ENCODE assay signal across 7 mouse cellular contexts in genomic region chr7:73196851-73197531, GRCm38 (mm10).
DNase-seq lines count a peak whose midpoint lies in the region; ATAC-seq and TF ChIP-seq lines count a peak whose summit lies in the region.

No protein-coding gene starts in this region.

- no peaks in the 10 kb centered on the region for H3K9me3 ChIP-seq in lung, embryonic 16.5 days (ENCODE audit: control insufficient read depth, low read length)
- H3K9me3 ChIP-seq in hindbrain, embryonic 13.5 days: peaks cover 5% of the 10 kb centered on the region; the same call in 1 of the 2 replicates
- no peaks in the 10 kb centered on the region for H3K9me3 ChIP-seq in limb, embryonic 11.5 days (ENCODE audit: control insufficient read depth, low read length)

- no peak overlapping the region for H3K4me2 ChIP-seq in lung, embryonic 16.5 days (ENCODE audit: low read depth, low read length)
- H3K4me2 ChIP-seq in hindbrain, embryonic 13.5 days: no peak overlapping the region
- no peak overlapping the region for H3K4me2 ChIP-seq in limb, embryonic 11.5 days (ENCODE audit: low read depth, severe bottlenecking)

- no peak for DNase-seq in lung, postnatal 36 days
- DNase-seq in limb, embryonic 11.5 days (ENCODE audit: low spot score): no peak
- DNase-seq in thymus, postnatal 0 days (ENCODE audit: low spot score): no peak

- H3K36me3 ChIP-seq in lung, embryonic 16.5 days (ENCODE audit: control insufficient read depth, insufficient read depth, low read length): no peaks in the 10 kb centered on the region
- H3K36me3 ChIP-seq in hindbrain, embryonic 13.5 days: no peaks in the 10 kb centered on the region
- H3K36me3 ChIP-seq in limb, embryonic 11.5 days (ENCODE audit: control insufficient read depth, insufficient read depth, low read length): no peaks in the 10 kb centered on the region

- no peak overlapping the region for H3K27ac ChIP-seq in lung, embryonic 16.5 days (ENCODE audit: low read length)
- H3K27ac ChIP-seq in cortical plate, adult 2 months (ENCODE audit: insufficient read depth, low read length): peak overlapping the region; percentile 19; the same call in 1 of the 2 replicates
- peak overlapping the region; percentile 79 for H3K27ac ChIP-seq in hindbrain, embryonic 13.5 days
- H3K27ac ChIP-seq in limb, embryonic 11.5 days (replicated peaks; ENCODE audit: low read depth, low read length): no peak overlapping the region

- H3K27me3 ChIP-seq in lung, embryonic 16.5 days (ENCODE audit: control insufficient read depth, insufficient read depth, low read depth, low read length): no peaks in the 10 kb centered on the region
- no peaks in the 10 kb centered on the region for H3K27me3 ChIP-seq in hindbrain, embryonic 13.5 days
- H3K27me3 ChIP-seq in limb, embryonic 11.5 days (ENCODE audit: control insufficient read depth, insufficient read depth, low read length): no peaks in the 10 kb centered on the region

- TF ChIP-seq CTCF in cortical plate, adult 2 months (IDR thresholded peaks at IDR 0.05; ENCODE audit: extremely low read depth, insufficient read depth, low read length): no peak

- 0 out of 2 replicates have a peak, but pooled peaks have one; percentile 31 for ATAC-seq in lung, embryonic 16.5 days (ENCODE audit: low read depth)
- ATAC-seq in hindbrain, embryonic 13.5 days (ENCODE audit: low FRiP score): peak; percentile 91
- peak; percentile 39; the same call in 1 of the 2 replicates for ATAC-seq in limb, embryonic 11.5 days (ENCODE audit: insufficient number of reproducible peaks, low FRiP score, low TSS enrichment, low read depth)
- no peak for ATAC-seq in granulocyte monocyte progenitor cell, adult 5-6 weeks (replicated peaks; ENCODE audit: poor library complexity, severe bottlenecking)

- no peak overlapping the region for H3K4me3 ChIP-seq in lung, embryonic 16.5 days (ENCODE audit: low read length)
- no peak overlapping the region for H3K4me3 ChIP-seq in cortical plate, adult 2 months (ENCODE audit: insufficient read depth, low read length)
- H3K4me3 ChIP-seq in hindbrain, embryonic 13.5 days: no peak overlapping the region
- H3K4me3 ChIP-seq in limb, embryonic 11.5 days (ENCODE audit: low read depth, low read length): no peak overlapping the region

- 62% methylated on average over 12 of the region's 12 CpGs for WGBS in lung, embryonic 16.5 days
- 34% methylated on average over 12 of the region's 12 CpGs for WGBS in hindbrain, embryonic 13.5 days
- WGBS in limb, embryonic 11.5 days: 65% methylated on average over 12 of the region's 12 CpGs

- no peak for TF ChIP-seq POLR2A in cortical plate, adult 2 months (IDR thresholded peaks at IDR 0.05; ENCODE audit: extremely low read depth, insufficient read depth, low read length)

- peaks cover 2% of the 10 kb centered on the region; the same call in 1 of the 2 replicates for H3K4me1 ChIP-seq in lung, embryonic 16.5 days (replicated peaks; ENCODE audit: control insufficient read depth, insufficient read depth, low read length)
- H3K4me1 ChIP-seq in cortical plate, adult 2 months (ENCODE audit: control insufficient read depth, insufficient read depth, low read length): peaks cover 2% of the 10 kb centered on the region; the same call in 1 of the 2 replicates
- H3K4me1 ChIP-seq in hindbrain, embryonic 13.5 days (replicated peaks): peaks cover 40% of the 10 kb centered on the region
- 0 out of 2 replicates have a peak, but pooled peaks cover 3% of the 10 kb centered on the region for H3K4me1 ChIP-seq in limb, embryonic 11.5 days (ENCODE audit: control insufficient read depth, insufficient read depth, low read length)

- H3K9ac ChIP-seq in lung, embryonic 16.5 days (ENCODE audit: low read length): no peak overlapping the region
- no peak overlapping the region for H3K9ac ChIP-seq in hindbrain, embryonic 13.5 days
- H3K9ac ChIP-seq in limb, embryonic 11.5 days (ENCODE audit: low read length): no peak overlapping the region

Comparison
In these comparisons a context has a peak if more than half of its experiments do, and no peak if none do; other contexts are left out.
1. H3K27ac ChIP-seq: peak in cortical plate, adult 2 months (single experiment) and hindbrain, embryonic 13.5 days (single experiment); none in lung, embryonic 16.5 days (single experiment) and limb, embryonic 11.5 days (single experiment).